Mouse (Mus musculus): ENCODE data around the gene Psmb4. TPM values are rescaled to one million over a fixed set of nuclear protein-coding genes. Genes with fewer than 3 reads are reported as not detected.

The Psmb4 gene
- polyA plus RNA-seq, 1 experiment from 2014 or later: 394 TPM

DNA sequence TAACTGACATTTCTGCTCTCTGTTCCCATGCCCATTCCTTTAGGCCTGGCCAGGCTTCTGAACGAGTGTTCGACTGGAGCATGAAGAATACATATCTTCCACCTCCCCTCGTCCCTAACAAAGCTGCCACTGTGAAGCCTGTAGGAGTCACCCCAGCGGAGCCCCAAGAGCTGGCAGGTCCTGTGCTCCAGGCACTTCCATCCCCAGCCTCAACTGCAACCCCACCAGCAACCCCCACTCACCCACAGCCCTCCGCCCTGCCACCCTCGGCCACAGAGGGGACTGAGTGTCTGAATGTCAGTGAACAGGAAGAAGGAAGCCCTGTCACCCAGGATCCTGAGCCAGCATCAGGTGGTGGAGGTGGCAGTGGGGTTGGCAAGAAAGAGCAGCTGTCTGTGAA is 8.1 kb downstream of the Psmb4 start:
- WGBS: 89% methylated on average over 6 of the region's 6 CpGs
- peaks cover 95% of the 10 kb centered on the region for H3K36me3 ChIP-seq (ENCODE audit: control insufficient read depth, insufficient read depth, low read length)
- no peak for ATAC-seq (ENCODE audit: low read depth)

DNA sequence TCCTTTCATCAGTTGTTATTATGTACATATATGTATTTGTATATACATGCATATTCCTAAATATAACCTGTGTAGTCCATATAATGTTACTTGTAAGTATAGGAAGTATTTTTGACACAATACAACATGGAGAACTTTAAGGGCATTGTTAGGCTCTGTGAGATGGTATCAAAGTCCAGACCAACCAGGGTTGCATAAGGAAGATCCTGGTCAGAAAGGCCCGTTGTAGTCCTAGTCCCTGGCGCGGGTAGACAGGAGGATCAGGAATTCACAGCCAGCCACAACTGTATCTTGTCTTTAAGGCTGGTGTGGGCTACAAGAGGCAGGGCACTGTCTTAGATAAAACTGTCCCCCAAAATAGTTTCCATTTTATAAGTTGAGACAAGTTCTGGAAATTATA is 17.8 kb downstream of the Psmb4 start:
- peaks cover 54% of the 10 kb centered on the region for H3K36me3 ChIP-seq (ENCODE audit: control insufficient read depth, insufficient read depth, low read length)
- no peak overlapping the region for H3K4me2 ChIP-seq (ENCODE audit: low read depth, low read length)
- no peak overlapping the region for H3K27ac ChIP-seq (ENCODE audit: low read depth, low read length)
- H3K4me1 ChIP-seq (ENCODE audit: control insufficient read depth, insufficient read depth, low read length): no peaks in the 10 kb centered on the region
- 94% methylated on average over 3 of the region's 3 CpGs for WGBS
- ATAC-seq (ENCODE audit: low read depth): no peak
- H3K9me3 ChIP-seq (ENCODE audit: control insufficient read depth, low read length): no peaks in the 10 kb centered on the region
- no peaks in the 10 kb centered on the region for H3K27me3 ChIP-seq (ENCODE audit: control insufficient read depth, insufficient read depth, low read length)
- H3K9ac ChIP-seq (replicated peaks; ENCODE audit: low read depth, low read length): no peak overlapping the region
- H3K4me3 ChIP-seq (ENCODE audit: low read depth, low read length): no peak overlapping the region

More for the DNA sequence above, 8.1 kb downstream of the Psmb4 start:
- H3K27ac ChIP-seq (ENCODE audit: low read depth, low read length): no peak overlapping the region
- no peaks in the 10 kb centered on the region for H3K9me3 ChIP-seq (ENCODE audit: control insufficient read depth, low read length)
- H3K27me3 ChIP-seq (ENCODE audit: control insufficient read depth, insufficient read depth, low read length): no peaks in the 10 kb centered on the region
- no peak overlapping the region for H3K9ac ChIP-seq (replicated peaks; ENCODE audit: low read depth, low read length)
- no peak overlapping the region for H3K4me2 ChIP-seq (ENCODE audit: low read depth, low read length)
- no peak overlapping the region for H3K4me3 ChIP-seq (ENCODE audit: low read depth, low read length)
- H3K4me1 ChIP-seq (ENCODE audit: control insufficient read depth, insufficient read depth, low read length): no peaks in the 10 kb centered on the region

DNA sequence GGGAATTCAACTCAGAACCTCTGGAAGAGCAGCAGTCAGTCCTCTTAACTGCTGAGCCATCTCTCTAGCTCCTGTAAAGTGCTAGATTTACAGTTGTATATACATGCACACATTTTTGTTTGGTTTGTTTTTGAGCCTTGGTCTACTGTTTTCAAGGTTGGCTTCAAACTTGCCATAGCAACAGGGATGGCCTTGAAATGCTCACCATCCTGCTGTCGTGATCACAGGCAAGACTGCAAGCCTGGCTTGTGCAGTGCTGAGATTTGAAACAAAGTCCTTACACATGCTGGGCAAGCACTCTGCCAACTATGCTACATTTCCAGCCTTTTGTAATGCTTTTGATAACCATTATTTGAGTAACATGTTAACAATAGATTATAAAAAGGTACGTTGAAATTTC is 27.3 kb downstream of the Psmb4 start:
- Histone ChIP-seq H3K9me3 (ENCODE audit: control insufficient read depth, low read length) (no peaks in the 10 kb centered on the region), H3K9ac (replicated peaks; ENCODE audit: low read depth, low read length) (no peak overlapping the region), H3K4me3 (ENCODE audit: low read depth, low read length) (no peak overlapping the region), H3K27me3 (ENCODE audit: control insufficient read depth, insufficient read depth, low read length) (no peaks in the 10 kb centered on the region), H3K27ac (ENCODE audit: low read depth, low read length) (no peak overlapping the region), H3K36me3 (ENCODE audit: control insufficient read depth, insufficient read depth, low read length) (peaks cover 49% of the 10 kb centered on the region), H3K4me1 (ENCODE audit: control insufficient read depth, insufficient read depth, low read length) (no peaks in the 10 kb centered on the region), H3K4me2 (ENCODE audit: low read depth, low read length) (no peak overlapping the region)
- WGBS: 93% methylated on average over 2 of the region's 2 CpGs
- no peak for ATAC-seq (ENCODE audit: low read depth)

DNA sequence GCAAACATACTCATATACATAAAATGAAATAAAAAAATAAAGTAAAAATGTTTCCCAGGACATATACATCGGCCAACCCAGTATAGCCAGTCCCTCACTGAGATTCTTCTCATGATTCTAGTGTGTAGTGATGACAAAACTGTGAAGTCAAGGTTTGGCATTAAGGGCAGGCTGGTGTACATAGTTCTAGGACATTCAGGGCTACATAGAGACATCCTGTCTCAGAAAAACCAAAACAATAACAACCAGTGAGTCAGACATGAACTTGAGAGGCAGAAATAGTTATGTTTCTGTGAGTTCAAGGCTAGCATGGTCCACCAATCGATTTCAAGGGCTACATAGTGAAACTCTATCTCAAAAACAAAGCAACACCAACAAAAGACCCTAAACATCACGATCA is 34.5 kb downstream of the Psmb4 start:
- no peaks in the 10 kb centered on the region for H3K9me3 ChIP-seq (ENCODE audit: control insufficient read depth, low read length)
- no peak for ATAC-seq (ENCODE audit: low read depth)
- WGBS: 90% methylated on average over 3 of the region's 3 CpGs
- no peak overlapping the region for H3K9ac ChIP-seq (replicated peaks; ENCODE audit: low read depth, low read length)
- H3K4me1 ChIP-seq (ENCODE audit: control insufficient read depth, insufficient read depth, low read length): no peaks in the 10 kb centered on the region
- no peak overlapping the region for H3K4me2 ChIP-seq (ENCODE audit: low read depth, low read length)
- peaks cover 16% of the 10 kb centered on the region for H3K36me3 ChIP-seq (ENCODE audit: control insufficient read depth, insufficient read depth, low read length)
- no peaks in the 10 kb centered on the region for H3K27me3 ChIP-seq (ENCODE audit: control insufficient read depth, insufficient read depth, low read length)
- H3K27ac ChIP-seq (ENCODE audit: low read depth, low read length): no peak overlapping the region
- no peak overlapping the region for H3K4me3 ChIP-seq (ENCODE audit: low read depth, low read length)

DNA sequence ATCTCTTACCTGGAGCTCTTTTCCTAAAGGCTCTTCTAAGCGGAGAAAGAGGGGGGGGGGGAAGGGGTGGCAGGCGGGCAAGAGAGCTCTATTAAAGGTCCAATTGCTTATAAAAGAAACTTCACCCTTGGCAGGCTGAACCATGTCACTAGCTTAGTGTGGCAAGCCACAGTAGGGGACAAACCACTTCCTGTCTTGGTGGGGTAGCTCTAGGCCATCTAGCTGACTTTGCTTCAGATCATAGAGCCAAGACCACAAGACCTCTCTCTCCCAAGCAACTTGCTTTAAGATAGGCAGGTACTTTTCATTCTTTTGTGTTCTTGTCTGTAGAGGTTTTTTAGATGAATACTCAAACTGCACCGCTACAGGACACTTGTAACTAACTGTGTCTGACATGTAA is 35.0 kb downstream of the Psmb4 start:
- no peak overlapping the region for H3K4me3 ChIP-seq (ENCODE audit: low read depth, low read length)
- H3K27me3 ChIP-seq (ENCODE audit: control insufficient read depth, insufficient read depth, low read length): no peaks in the 10 kb centered on the region
- no peak overlapping the region for H3K4me2 ChIP-seq (ENCODE audit: low read depth, low read length)
- H3K9ac ChIP-seq (replicated peaks; ENCODE audit: low read depth, low read length): no peak overlapping the region
- H3K9me3 ChIP-seq (ENCODE audit: control insufficient read depth, low read length): no peaks in the 10 kb centered on the region
- H3K27ac ChIP-seq (ENCODE audit: low read depth, low read length): no peak overlapping the region
- WGBS: 86% methylated on average over 3 of the region's 3 CpGs
- no peak for ATAC-seq (ENCODE audit: low read depth)
- H3K36me3 ChIP-seq (ENCODE audit: control insufficient read depth, insufficient read depth, low read length): peaks cover 13% of the 10 kb centered on the region
- no peaks in the 10 kb centered on the region for H3K4me1 ChIP-seq (ENCODE audit: control insufficient read depth, insufficient read depth, low read length)

DNA sequence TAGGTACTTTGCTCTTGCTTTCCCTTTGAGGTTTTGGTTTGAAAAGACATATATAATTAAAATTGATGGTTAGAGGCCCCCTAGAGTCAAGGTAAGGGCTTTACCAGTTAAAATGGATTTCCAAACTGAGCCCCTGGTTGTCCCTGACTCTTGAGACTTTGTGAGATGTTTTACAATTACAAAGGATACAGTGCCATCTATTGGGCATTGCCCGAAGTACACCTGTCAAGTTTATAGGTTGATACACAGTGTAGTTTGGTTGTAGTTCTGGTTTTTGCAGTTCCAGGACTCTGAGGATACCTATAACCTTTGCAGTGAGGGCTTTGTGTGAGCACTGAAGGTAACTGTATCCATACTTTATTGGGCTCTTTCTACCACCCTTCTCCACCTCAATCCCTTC is 37.4 kb downstream of the Psmb4 start:
- Histone ChIP-seq H3K4me2 (ENCODE audit: low read depth, low read length) (no peak overlapping the region), H3K27ac (ENCODE audit: low read depth, low read length) (no peak overlapping the region), H3K36me3 (ENCODE audit: control insufficient read depth, insufficient read depth, low read length) (no peaks in the 10 kb centered on the region), H3K9ac (replicated peaks; ENCODE audit: low read depth, low read length) (no peak overlapping the region), H3K4me1 (ENCODE audit: control insufficient read depth, insufficient read depth, low read length) (no peaks in the 10 kb centered on the region), H3K4me3 (ENCODE audit: low read depth, low read length) (no peak overlapping the region), H3K27me3 (ENCODE audit: control insufficient read depth, insufficient read depth, low read length) (no peaks in the 10 kb centered on the region), H3K9me3 (ENCODE audit: control insufficient read depth, low read length) (no peaks in the 10 kb centered on the region)
- peak; percentile 34; the same call in 1 of the 2 replicates for ATAC-seq (ENCODE audit: low read depth)
- WGBS: 36% methylated on average over 1 of the region's 1 CpGs

DNA sequence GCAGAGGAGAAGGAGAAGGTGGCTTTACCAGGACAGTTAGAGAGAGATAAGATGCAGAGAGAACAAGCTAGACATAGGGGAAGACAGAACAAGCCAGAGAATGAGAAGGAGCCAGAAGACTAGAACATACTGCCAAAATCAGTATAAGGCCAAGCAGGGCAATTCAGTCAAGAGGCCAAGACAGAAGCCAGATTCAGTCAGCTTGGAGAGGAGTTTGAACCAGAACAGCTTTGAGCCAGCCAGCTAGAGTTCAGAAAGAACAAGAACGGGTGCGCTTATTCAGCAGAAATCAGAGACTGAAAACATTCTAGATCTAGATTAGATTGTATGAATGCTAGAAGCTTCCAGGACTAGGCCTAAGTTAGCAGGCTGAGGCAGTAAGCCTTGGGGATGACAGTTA is 39.4 kb downstream of the Psmb4 start:
- Histone ChIP-seq H3K4me1 (ENCODE audit: control insufficient read depth, insufficient read depth, low read length) (no peaks in the 10 kb centered on the region), H3K9me3 (ENCODE audit: control insufficient read depth, low read length) (no peaks in the 10 kb centered on the region), H3K27ac (ENCODE audit: low read depth, low read length) (no peak overlapping the region), H3K4me3 (ENCODE audit: low read depth, low read length) (no peak overlapping the region), H3K27me3 (ENCODE audit: control insufficient read depth, insufficient read depth, low read length) (no peaks in the 10 kb centered on the region), H3K36me3 (ENCODE audit: control insufficient read depth, insufficient read depth, low read length) (no peaks in the 10 kb centered on the region), H3K9ac (replicated peaks; ENCODE audit: low read depth, low read length) (no peak overlapping the region), H3K4me2 (ENCODE audit: low read depth, low read length) (no peak overlapping the region)
- 98% methylated on average over 2 of the region's 2 CpGs for WGBS
- ATAC-seq (ENCODE audit: low read depth): no peak

DNA sequence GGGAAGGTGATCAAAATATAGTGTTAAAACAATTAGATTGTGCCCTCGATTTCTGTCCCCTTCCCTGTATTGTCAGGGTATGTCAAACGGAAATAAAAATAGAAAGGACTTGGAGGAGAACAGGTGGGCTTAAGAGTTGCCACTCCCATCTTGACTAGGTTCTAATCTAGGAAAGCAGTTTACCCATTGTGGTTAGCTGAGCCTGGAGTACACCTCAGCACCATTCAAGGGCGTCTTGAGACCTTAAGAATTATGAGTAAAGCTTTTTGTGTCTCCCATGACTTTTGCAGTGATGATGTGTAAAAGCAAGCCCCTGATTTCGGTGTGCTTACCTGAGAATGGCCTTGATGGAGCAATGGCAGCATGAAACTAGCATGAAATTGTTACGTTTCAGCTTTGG is 47.7 kb downstream of the Psmb4 start:
- H3K9me3 ChIP-seq (ENCODE audit: control insufficient read depth, low read length): no peaks in the 10 kb centered on the region
- H3K4me1 ChIP-seq (ENCODE audit: control insufficient read depth, insufficient read depth, low read length): peaks cover 16% of the 10 kb centered on the region
- H3K4me3 ChIP-seq (ENCODE audit: low read depth, low read length): peak overlapping the region; percentile 56
- H3K9ac ChIP-seq (replicated peaks; ENCODE audit: low read depth, low read length): peak overlapping the region; percentile 90
- no peak for ATAC-seq (ENCODE audit: low read depth)
- no peaks in the 10 kb centered on the region for H3K36me3 ChIP-seq (ENCODE audit: control insufficient read depth, insufficient read depth, low read length)
- WGBS: 71% methylated on average over 5 of the region's 5 CpGs
- no peaks in the 10 kb centered on the region for H3K27me3 ChIP-seq (ENCODE audit: control insufficient read depth, insufficient read depth, low read length)
- peak overlapping the region; percentile 85 for H3K4me2 ChIP-seq (ENCODE audit: low read depth, low read length)
- peak overlapping the region; percentile 100; the same call in 1 of the 2 replicates for H3K27ac ChIP-seq (ENCODE audit: low read depth, low read length)

DNA sequence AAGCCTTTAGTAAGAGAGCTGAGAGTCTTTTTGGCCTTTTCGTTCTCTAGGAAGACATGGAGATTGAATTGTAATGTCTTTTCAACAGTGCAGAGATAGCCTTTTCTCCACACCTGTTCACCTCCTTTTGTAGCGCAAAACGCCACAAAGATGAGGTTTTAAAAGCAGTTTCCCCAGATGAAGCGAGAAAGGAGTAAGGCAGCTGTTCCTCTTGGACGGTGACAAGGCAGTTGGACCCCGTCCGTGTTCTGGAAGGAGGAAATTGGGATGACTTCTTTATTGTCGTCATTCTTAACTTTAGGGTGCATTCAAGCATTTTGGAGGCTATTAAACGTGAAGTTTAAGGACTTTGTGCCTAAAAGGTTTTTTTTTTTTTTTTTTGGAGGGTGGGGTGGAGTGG is 48.1 kb downstream of the Psmb4 start:
- peak overlapping the region; percentile 100 for H3K27ac ChIP-seq (ENCODE audit: low read depth, low read length)

More for the DNA sequence above, 48.1 kb downstream of the Psmb4 start:
- peak overlapping the region; percentile 90 for H3K9ac ChIP-seq (replicated peaks; ENCODE audit: low read depth, low read length)
- H3K4me2 ChIP-seq (ENCODE audit: low read depth, low read length): peak overlapping the region; percentile 85
- H3K4me3 ChIP-seq (ENCODE audit: low read depth, low read length): peak overlapping the region; percentile 56
- H3K36me3 ChIP-seq (ENCODE audit: control insufficient read depth, insufficient read depth, low read length): no peaks in the 10 kb centered on the region
- 6% methylated on average over 9 of the region's 9 CpGs for WGBS
- H3K27me3 ChIP-seq (ENCODE audit: control insufficient read depth, insufficient read depth, low read length): no peaks in the 10 kb centered on the region
- H3K9me3 ChIP-seq (ENCODE audit: control insufficient read depth, low read length): no peaks in the 10 kb centered on the region
- no peak for ATAC-seq (ENCODE audit: low read depth)
- H3K4me1 ChIP-seq (ENCODE audit: control insufficient read depth, insufficient read depth, low read length): peaks cover 16% of the 10 kb centered on the region
